Mouse (Mus musculus): ENCODE data around the gene Eif4g1. TPM values are rescaled to one million over a fixed set of nuclear protein-coding genes. Genes with fewer than 3 reads are reported as not detected.

Gene Eif4g1
- total RNA-seq, 4 experiments from 2014 or later: 388 to 519 (median 472) TPM

DNA sequence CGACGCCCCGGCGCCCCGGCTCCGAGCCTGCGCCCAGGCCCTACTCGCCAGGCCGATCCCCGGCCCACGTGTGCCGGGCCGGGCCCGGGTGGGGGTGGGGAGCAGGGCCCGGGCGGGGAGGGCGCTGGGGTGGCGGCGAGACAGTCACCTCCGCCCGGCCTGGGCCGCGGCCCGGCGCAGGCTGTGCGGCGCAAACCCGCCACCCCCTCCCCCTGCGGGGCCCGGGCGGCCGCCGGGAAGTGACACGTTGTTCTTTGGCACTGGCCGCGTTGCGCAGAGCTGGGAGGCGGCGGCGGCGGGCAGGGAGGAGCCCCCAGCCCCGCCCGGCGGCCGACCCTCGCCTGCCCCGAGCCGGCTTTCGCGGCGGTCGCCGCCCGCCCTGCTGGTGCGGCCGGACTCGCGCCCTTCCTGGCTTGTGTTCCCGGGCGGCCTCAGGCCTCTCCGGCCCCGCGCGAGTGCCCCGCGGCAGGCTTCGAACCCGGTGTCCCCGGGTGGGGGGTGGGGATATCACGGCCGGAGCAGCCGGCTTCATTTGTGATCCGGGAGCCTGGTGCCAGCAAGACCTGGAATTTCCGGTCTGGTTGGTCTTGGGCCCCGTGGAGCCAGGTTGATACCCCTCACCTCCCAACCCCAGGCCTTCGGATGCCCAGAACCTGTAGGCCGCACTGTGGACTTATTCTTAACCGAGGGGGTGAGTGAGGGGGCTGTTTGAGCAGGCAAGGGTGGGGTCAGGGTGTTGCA is 5.0 kb downstream of the Eif4g1 start:
- peak; percentile 48 for DNase-seq (ENCODE audit: low spot score)

- DNase-seq (ENCODE audit: low spot score): no peak
Measured at GRCm38 (mm10) chr16:20673706-20674303, 5.7 kb downstream of the Eif4g1 start.

DNA sequence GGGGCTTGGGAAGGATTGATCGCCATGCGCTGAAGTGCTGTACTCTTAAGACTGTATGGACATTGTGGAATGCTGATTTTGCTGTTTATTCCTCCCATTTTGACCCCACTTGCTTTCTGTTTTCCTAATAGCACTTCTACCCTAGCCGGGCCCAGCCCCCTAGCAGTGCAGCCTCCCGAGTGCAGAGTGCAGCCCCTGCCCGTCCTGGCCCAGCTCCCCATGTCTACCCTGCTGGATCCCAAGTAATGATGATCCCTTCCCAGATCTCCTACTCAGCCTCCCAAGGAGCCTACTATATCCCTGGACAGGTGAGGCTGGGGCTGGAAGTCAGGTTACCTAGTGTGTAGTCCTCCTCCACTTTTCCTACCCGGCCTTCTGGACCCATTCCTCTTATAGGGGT is 7.1 kb downstream of the Eif4g1 start:
- no peak for DNase-seq (ENCODE audit: low spot score)

DNA sequence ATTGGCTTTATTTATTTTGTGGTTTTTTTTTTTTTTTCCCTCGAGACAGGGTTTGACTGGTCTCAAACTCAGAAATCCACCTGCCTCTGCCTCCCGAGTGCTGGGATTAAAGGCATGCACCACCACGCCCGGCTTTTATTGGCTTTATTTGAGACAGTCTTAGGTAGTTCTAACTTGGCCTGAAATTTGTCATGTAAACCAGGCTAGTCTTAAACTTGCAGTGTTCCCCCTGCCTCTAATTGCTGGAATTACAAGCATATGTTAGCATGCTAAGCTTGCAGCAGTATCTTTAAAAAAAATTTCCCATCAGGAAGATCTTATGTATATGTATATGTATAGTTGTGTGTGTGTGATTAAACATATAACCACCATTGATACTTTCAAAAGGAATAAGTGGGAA is 8.6 kb downstream of the Eif4g1 start:
- DNase-seq (ENCODE audit: low spot score): no peak

DNA sequence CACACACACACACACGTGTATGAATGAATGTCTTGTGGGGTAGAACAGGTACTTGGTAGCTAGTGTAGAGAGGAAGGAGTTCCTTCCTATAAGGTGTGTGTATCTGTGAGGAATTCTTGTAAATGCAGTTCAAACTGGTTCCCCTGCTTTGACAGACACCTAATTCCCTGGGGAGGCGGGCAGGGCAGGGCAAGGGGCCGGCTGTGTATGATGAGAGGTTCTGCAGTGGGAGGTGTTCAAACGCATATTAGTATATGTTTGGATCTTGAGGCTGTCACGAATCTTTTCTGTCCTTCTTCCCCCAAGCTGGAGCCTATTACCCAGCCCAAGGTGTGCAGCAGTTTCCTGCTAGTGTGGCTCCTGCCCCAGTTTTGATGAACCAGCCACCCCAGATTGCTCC is 9.3 kb downstream of the Eif4g1 start:
- DNase-seq (ENCODE audit: low spot score): no peak

DNA sequence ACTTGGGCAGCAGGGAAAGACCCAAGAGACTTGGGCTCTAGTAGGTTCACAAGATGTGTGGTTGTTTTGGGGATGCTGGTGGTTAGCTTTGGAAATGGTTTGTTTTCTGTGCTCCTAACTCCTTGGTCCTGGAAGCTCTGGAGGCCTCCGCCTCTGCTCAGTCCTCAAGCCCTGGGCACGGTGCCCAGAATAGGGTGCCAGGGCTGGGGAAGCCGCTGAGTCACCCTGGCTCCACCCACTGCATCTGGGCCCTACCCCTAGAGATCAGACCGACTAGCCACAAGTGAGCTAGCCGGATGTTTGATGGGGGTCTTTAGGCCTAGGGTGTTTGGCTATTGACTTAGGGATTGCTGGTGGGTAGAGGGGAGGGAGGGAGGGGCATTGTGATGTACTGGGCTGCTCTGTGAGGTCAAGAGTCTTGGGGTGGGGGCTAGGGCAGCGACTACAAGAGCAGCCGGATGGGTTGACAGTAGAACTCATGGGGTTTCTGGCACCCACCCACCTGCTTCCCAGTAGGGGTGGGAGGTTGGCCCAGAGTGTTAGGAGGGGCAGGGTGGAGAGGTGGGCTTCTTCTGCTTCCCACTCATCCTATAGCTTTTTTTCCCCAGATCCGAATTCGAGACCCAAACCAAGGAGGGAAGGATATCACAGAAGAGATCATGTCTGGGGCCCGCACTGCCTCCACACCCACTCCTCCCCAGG is 10.0 kb downstream of the Eif4g1 start:
- peak; percentile 81 for DNase-seq (ENCODE audit: low spot score)

- DNase-seq (ENCODE audit: low spot score): no peak
Measured at GRCm38 (mm10) chr16:20690774-20691173, 22.7 kb downstream of the Eif4g1 start.

- no peak for DNase-seq (ENCODE audit: low spot score)
Measured at GRCm38 (mm10) chr16:20691617-20692016, 23.5 kb downstream of the Eif4g1 start.

DNA sequence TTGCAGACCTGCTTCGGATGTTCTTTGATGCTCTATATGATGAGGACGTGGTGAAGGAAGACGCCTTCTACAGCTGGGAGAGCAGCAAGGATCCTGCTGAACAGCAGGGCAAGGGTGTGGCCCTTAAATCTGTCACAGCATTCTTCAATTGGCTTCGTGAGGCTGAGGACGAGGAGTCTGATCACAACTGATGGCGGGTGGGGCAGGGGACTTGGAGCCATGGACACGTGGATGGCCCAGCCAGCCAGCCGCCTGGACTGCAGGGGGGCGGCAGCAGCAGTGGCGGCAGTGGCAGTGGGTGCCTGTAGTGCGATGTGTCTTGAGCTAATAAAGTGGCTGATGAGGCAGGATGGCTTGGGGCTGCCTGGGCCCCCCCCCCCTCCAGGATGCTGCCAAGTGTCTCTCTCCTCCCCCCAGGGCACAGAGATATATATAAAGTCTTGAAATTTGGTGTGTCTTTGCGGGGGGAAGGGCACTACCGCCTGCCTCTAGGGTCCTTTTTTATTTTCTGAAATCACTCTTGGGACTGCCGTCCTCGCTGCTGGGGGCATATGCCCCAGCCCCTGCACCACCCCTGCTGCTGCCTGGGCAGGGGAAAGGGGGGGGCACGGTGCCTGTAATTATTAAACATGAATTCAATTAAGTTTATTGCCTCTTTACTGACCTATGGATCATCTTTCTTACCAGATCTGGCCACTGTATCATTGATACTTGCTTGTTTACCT is 24.3 kb downstream of the Eif4g1 start:
- DNase-seq (ENCODE audit: low spot score): no peak

GRCm38 (mm10) chr16:20693111-20693701 is 25.1 kb downstream of the Eif4g1 start, which contains the start of gene Fam131a:
Gene Fam131a (plus strand): TSS chr16:20693241.
- peak; percentile 91 for DNase-seq (ENCODE audit: low spot score)

GRCm38 (mm10) chr16:20694781-20695180 is 26.7 kb downstream of the Eif4g1 start:
- peak; percentile 66 for DNase-seq (ENCODE audit: low spot score)

GRCm38 (mm10) chr16:20695622-20696323 is 27.7 kb downstream of the Eif4g1 start:
- peak; percentile 87 for DNase-seq (ENCODE audit: low spot score)

DNA sequence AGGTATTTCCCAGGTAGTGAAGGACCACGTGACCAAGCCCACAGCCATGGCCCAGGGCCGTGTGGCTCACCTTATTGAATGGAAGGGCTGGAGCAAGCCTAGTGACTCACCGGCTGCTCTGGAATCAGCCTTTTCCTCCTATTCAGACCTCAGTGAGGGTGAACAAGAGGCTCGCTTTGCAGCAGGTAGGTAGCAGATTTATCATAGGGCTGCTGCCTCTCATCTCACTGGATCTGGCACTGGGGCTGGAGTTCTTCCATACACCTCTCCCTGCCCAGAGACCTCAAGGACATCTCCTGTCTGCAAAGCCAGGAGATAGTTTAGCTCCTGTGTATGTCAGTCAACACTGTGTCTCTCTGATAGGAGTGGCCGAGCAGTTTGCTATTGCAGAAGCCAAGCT is 31.2 kb downstream of the Eif4g1 start:
- no peak for DNase-seq (ENCODE audit: low spot score)

DNA sequence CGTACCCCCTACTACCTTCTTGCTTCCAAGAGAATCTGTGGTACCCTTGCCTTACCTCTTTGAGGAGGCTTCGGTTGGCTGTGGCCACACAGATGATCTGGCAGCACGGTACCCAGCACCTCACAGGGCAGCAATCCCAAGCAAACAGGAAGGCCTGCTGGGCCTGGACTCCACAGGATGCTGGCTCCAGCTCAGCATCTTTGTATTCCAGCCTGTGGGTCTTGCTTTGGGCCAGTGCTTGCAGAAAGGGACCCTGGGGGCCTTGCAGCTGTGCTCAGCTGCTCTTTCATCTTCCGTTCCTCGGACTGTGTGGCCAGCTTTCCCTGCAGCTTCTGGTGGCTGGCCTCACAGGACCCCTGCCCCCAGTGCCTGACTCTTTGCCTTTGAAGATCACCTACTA is 31.9 kb downstream of the Eif4g1 start:
- no peak for DNase-seq (ENCODE audit: low spot score)

DNA sequence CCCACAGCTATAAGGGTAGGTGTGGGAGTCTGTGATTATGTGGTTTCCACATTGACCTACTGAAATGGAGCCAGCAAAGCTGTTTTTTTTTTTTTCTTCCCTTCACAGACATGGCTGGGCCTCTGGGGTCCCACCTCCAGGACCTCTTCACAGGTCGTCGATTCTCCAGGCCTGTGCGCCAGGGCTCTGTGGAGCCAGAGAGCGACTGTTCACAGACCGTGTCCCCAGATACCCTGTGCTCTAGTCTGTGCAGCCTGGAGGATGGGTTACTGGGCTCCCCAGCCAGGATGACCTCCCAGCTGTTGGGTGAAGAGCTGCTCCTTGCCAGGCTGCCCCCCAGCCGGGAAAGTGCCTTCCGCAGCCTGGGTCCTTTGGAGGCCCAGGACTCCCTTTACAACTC is 33.2 kb downstream of the Eif4g1 start:
- no peak for DNase-seq (ENCODE audit: low spot score)

DNA sequence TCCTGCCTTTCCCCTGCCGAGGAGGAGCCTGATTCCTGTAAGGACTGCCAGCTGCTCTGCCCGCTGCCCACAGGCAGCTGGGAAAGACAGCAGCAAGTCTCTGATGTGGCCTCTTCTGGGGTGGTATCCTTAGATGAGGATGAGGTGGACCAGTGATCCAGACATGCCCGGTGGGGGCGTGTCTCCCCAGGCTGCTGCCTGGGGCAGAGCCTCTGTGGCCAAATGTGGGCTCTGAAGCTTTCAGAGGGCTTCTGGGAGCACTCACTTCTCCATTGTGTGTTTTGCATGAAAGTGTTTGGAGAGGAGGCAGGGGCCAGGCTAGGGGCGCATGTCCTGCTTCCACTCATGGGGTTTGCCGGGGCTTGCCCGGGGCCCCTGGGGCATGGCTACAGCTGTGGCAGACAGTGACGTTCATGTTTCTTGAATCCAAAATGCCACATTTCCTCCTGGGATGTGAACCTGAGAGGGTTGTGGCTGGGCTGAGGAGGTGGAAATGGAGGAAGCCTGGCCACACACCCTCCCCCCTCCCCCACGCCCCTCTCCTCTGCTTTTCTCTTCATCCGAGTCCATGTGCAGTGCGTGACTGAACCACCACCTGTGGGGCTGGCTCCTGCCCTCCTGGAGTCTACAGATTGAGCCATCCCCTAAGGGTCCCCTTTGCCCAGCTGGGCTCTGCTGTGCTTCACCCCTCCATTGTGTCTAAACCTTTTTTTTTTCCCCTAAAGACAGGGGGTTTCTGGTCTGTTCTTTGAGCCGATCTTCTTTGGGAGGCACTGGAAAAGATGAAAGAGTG is 33.8 kb downstream of the Eif4g1 start:
- DNase-seq (ENCODE audit: low spot score): no peak

DNA sequence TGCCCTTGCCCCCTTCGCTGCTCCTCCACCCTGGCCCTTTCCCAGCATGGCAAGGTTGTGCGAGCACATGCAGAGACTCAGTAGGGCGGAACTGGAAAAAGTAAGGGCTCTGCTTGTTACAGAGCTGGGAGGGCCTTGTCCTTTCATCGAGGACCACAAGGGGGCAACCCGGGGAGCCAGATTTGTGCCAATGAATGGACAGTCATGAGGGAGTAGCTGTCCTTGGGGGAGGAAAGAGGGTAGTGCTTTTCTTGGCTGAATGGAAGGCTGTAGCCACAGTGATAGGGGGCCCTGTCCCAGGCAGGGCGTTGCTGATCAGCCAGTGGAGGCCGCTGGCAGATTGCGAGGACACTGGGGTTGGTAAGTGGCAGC is 34.4 kb downstream of the Eif4g1 start:
- DNase-seq (ENCODE audit: low spot score): peak; percentile 52

DNA sequence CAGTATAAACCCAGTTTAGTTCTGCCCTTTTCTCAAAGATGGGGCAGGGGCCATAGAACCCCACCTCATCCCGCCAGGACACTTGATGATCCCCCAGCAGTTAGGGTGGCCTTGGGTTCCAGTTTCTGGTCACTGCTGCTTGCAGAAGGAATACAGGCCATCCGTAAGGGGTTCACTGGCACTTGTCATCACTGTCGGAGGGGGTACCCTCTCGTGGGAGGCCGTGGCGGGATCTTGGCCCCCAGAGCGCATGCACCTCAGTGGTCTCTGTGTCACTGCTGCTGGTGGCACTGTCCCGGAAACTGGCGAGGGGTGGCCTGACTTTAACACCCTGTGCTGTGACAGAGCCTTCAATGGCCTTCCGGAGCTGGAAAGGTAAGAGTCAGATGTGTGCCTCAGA is 35.0 kb downstream of the Eif4g1 start:
- DNase-seq (ENCODE audit: low spot score): no peak

- no peak for DNase-seq (ENCODE audit: low spot score)
Measured at GRCm38 (mm10) chr16:20703699-20704400, 35.7 kb downstream of the Eif4g1 start.

GRCm38 (mm10) chr16:20705786-20706185 is 37.7 kb downstream of the Eif4g1 start:
- no peak for DNase-seq (ENCODE audit: low spot score)
